Mouse (Mus musculus) forebrain, embryonic 13.5 days (tissue): ENCODE measurements around the gene Xpo4. TPM values are rescaled to one million over a fixed set of nuclear protein-coding genes. Genes with fewer than 3 reads are reported as not detected.

ENCODE experiments used
- ATAC-seq: fragments of 200-750 bp; cut with Nextera tagmentation; 2 replicates; pipeline ENCODE4 v1.8.0; 2017
- H3K27ac ChIP-seq: fragments of 300-500 bp; sonication (generic); 2 replicates; pipeline ENCODE4 v1.5.1; 2015; ENCODE audit warnings: inconsistent platforms, mild to moderate bottlenecking, moderate library complexity
- H3K27me3 ChIP-seq: fragments of 300-500 bp; sonication (generic); 2 replicates; pipeline ENCODE4 v1.6.1; 2015; ENCODE audit warnings: mild to moderate bottlenecking, inconsistent platforms
- H3K36me3 ChIP-seq: fragments of 300-500 bp; sonication (generic); 2 replicates; pipeline ENCODE4 v1.6.1; 2015; ENCODE audit warnings: mild to moderate bottlenecking, inconsistent platforms; ENCODE audit not compliant: poor library complexity, severe bottlenecking
- H3K4me1 ChIP-seq: fragments of 300-500 bp; sonication (generic); 2 replicates; pipeline ENCODE4 v1.6.1; 2015; ENCODE audit warnings: inconsistent platforms
- H3K4me2 ChIP-seq: fragments of 300-500 bp; sonication (generic); 2 replicates; pipeline ENCODE4 v1.6.1; 2015; ENCODE audit warnings: inconsistent platforms, mild to moderate bottlenecking, moderate library complexity
- H3K4me3 ChIP-seq: fragments of 300-500 bp; sonication (generic); 2 replicates; pipeline ENCODE4 v1.5.1; 2015; ENCODE audit warnings: mild to moderate bottlenecking, inconsistent platforms
- H3K9ac ChIP-seq: fragments of 300-500 bp; sonication (generic); 2 replicates; pipeline ENCODE4 v1.6.1; 2015; ENCODE audit warnings: mild to moderate bottlenecking, inconsistent platforms
- H3K9me3 ChIP-seq: fragments of 300-500 bp; sonication (generic); replicated peaks from 2 replicates; pipeline ENCODE4 v1.6.1; 2016; ENCODE audit warnings: inconsistent platforms
- WGBS: fragments of 180-500 bp; shearing (Covaris S2); methylation state at CpG from one replicate; pipeline ENCODE4 v1.1.7; 2015; 5-methylcytosine and 5-hydroxymethylcytosine counted together
- polyA plus RNA-seq: library from polyadenylated mRNA; unstranded; fragments of >200 nt; fragmentation: Nextera tagmentation; extraction: Ambion mirVana; gene quantifications from 2 replicates; pipeline ENCODE4 v1.2.1, GENCODE M21; 2015

Gene Xpo4
- polyA plus RNA-seq, 1 experiment from 2014 or later = 19.3 TPM

- Histone ChIP-seq H3K27me3 (peaks cover 22% of the 10 kb centered on the region), H3K9me3 (no peaks in the 10 kb centered on the region), H3K9ac (no peak overlapping the region), H3K4me2 (no peak overlapping the region), H3K4me3 (no peak overlapping the region), H3K36me3 (peaks cover 18% of the 10 kb centered on the region), H3K27ac (no peak overlapping the region), H3K4me1 (0 out of 2 replicates have a peak, but pooled peaks cover 3% of the 10 kb centered on the region)
- WGBS = 88% methylated on average over 17 of the region's 17 CpGs
- no peak for ATAC-seq
Measured at GRCm38 (mm10) chr14:57545526-57545925, 119.7 kb downstream of the Xpo4 start.

- WGBS = 94% methylated on average over 13 of the region's 13 CpGs
- H3K9ac ChIP-seq = no peak overlapping the region
- 0 out of 2 replicates have a peak, but pooled peaks cover 3% of the 10 kb centered on the region for H3K4me1 ChIP-seq
- peaks cover under 1% of the 10 kb centered on the region; the same call in 1 of the 2 replicates for H3K36me3 ChIP-seq
- peaks cover 28% of the 10 kb centered on the region for H3K27me3 ChIP-seq
- no peak overlapping the region for H3K4me3 ChIP-seq
- H3K27ac ChIP-seq = no peak overlapping the region
- no peak overlapping the region for H3K4me2 ChIP-seq
- ATAC-seq = no peak
- H3K9me3 ChIP-seq = no peaks in the 10 kb centered on the region
Measured at GRCm38 (mm10) chr14:57543420-57544039, 121.7 kb downstream of the Xpo4 start.

DNA sequence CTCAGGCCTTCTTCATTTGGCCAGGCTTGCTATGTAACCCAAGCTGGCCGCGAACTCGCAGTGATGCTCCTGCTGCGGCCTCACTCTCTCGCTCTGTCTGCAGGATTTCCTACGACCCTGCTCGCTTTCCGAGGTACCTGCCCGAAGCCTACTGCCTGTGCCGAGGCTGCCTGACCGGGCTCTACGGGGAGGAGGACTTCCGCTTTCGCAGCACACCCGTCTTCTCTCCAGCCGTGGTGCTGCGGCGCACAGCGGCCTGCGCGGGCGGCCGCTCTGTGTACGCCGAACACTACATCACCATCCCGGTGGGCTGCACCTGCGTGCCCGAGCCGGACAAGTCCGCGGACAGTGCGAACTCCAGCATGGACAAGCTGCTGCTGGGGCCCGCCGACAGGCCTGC, 123.0 kb downstream of the Xpo4 start:
- H3K4me1 ChIP-seq = peaks cover 13% of the 10 kb centered on the region
- 43% methylated on average over 34 of the region's 34 CpGs for WGBS
- H3K27me3 ChIP-seq = peaks cover 31% of the 10 kb centered on the region
- H3K9ac ChIP-seq = no peak overlapping the region
- peak overlapping the region; percentile 43 for H3K4me2 ChIP-seq
- H3K9me3 ChIP-seq = no peaks in the 10 kb centered on the region
- no peak overlapping the region; the same call in 1 of the 2 replicates for H3K4me3 ChIP-seq
- peak; percentile 24; the same call in 1 of the 2 replicates for ATAC-seq
- no peaks in the 10 kb centered on the region for H3K36me3 ChIP-seq
- H3K27ac ChIP-seq = no peak overlapping the region

DNA sequence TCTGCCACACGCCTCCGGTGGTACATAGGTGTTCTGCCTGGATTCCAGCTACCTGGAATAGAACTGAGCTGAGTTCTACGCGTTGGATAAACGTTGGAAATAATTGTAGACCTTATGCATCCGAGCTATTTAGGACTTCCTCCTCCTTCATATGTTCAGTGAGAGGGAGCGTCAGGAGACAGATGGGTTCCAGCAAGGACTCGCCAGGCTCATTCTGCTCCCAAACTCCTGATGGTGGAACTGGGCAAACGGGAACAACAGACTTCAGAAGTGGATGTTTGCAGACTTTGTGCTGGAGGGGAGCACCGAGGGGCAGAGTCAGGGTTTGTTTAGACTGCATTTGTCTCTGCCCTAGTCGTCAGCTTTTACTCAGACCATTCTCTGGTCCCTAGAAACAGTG, 124.5 kb downstream of the Xpo4 start:
- peaks cover 34% of the 10 kb centered on the region for H3K27me3 ChIP-seq
- no peaks in the 10 kb centered on the region for H3K36me3 ChIP-seq
- H3K27ac ChIP-seq = no peak overlapping the region
- H3K4me1 ChIP-seq = peaks cover 22% of the 10 kb centered on the region
- H3K9ac ChIP-seq = no peak overlapping the region
- no peak overlapping the region for H3K4me2 ChIP-seq
- H3K4me3 ChIP-seq = no peak overlapping the region
- no peak for ATAC-seq
- 86% methylated on average over 11 of the region's 11 CpGs for WGBS
- no peaks in the 10 kb centered on the region for H3K9me3 ChIP-seq

GRCm38 (mm10) chr14:57537261-57538015, 127.8 kb downstream of the Xpo4 start:
- Histone ChIP-seq H3K27me3 (peaks cover 33% of the 10 kb centered on the region), H3K9me3 (no peaks in the 10 kb centered on the region), H3K4me1 (peaks cover 40% of the 10 kb centered on the region), H3K4me3 (no peak overlapping the region), H3K9ac (no peak overlapping the region), H3K27ac (0 out of 2 replicates have a peak overlapping the region, but pooled peaks have one; percentile 19), H3K36me3 (no peaks in the 10 kb centered on the region), H3K4me2 (peak overlapping the region; percentile 27)
- peak; percentile 50 for ATAC-seq
- WGBS = 4% methylated on average over 16 of the region's 16 CpGs

GRCm38 (mm10) chr14:57536820-57537219, 128.4 kb downstream of the Xpo4 start:
- Histone ChIP-seq H3K27ac (no peak overlapping the region), H3K27me3 (peaks cover 27% of the 10 kb centered on the region), H3K4me3 (no peak overlapping the region), H3K36me3 (no peaks in the 10 kb centered on the region), H3K4me1 (peaks cover 39% of the 10 kb centered on the region), H3K4me2 (peak overlapping the region; percentile 27; the same call in 1 of the 2 replicates), H3K9ac (no peak overlapping the region), H3K9me3 (no peaks in the 10 kb centered on the region)
- WGBS = 25% methylated on average over 9 of the region's 9 CpGs
- ATAC-seq = no peak

GRCm38 (mm10) chr14:57535646-57536045, 129.6 kb downstream of the Xpo4 start:
- Histone ChIP-seq H3K27ac (no peak overlapping the region), H3K9ac (no peak overlapping the region), H3K4me2 (no peak overlapping the region; the same call in 1 of the 2 replicates), H3K27me3 (peaks cover 18% of the 10 kb centered on the region), H3K4me1 (peaks cover 39% of the 10 kb centered on the region), H3K4me3 (no peak overlapping the region), H3K9me3 (no peaks in the 10 kb centered on the region), H3K36me3 (no peaks in the 10 kb centered on the region)
- ATAC-seq = peak; percentile 14; the same call in 1 of the 2 replicates
- 42% methylated on average over 6 of the region's 6 CpGs for WGBS

- Histone ChIP-seq H3K27ac (peak overlapping the region; percentile 2; the same call in 1 of the 2 replicates), H3K27me3 (peaks cover 13% of the 10 kb centered on the region), H3K4me1 (peaks cover 39% of the 10 kb centered on the region), H3K9me3 (no peaks in the 10 kb centered on the region), H3K4me3 (no peak overlapping the region), H3K36me3 (no peaks in the 10 kb centered on the region), H3K9ac (no peak overlapping the region; the same call in 1 of the 2 replicates), H3K4me2 (peak overlapping the region; percentile 17)
- 10% methylated on average over 8 of the region's 8 CpGs for WGBS
- ATAC-seq = peak; percentile 56; the same call in 1 of the 2 replicates
Measured at GRCm38 (mm10) chr14:57534961-57535360, 130.3 kb downstream of the Xpo4 start.

GRCm38 (mm10) chr14:57534346-57534745, 130.9 kb downstream of the Xpo4 start:
- ATAC-seq = no peak
- Histone ChIP-seq H3K4me1 (peaks cover 44% of the 10 kb centered on the region), H3K27me3 (peaks cover 12% of the 10 kb centered on the region), H3K9ac (no peak overlapping the region), H3K4me2 (no peak overlapping the region), H3K27ac (no peak overlapping the region), H3K36me3 (no peaks in the 10 kb centered on the region), H3K9me3 (no peaks in the 10 kb centered on the region), H3K4me3 (no peak overlapping the region)
- WGBS = 8% methylated on average over 5 of the region's 5 CpGs

DNA sequence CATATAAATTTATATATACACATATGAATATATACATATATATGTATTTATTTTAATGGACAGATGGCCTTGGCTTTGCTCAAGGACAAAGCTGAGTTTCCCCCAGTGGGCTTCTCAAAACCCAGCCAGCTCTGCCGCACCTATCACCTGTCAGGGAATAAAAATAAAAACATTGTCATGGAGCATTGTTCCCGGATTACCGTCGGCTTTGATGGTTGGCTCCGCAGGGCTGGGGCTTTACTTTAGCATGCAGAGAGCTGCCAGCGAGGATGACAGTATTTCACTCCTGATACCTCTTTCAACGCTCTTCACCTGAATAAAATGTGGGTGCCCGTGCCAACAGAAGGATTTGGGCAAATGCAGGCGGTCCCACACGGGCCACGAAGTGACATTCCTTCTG, 131.4 kb downstream of the Xpo4 start:
- Histone ChIP-seq H3K9ac (no peak overlapping the region), H3K27ac (no peak overlapping the region), H3K4me1 (peaks cover 48% of the 10 kb centered on the region), H3K36me3 (no peaks in the 10 kb centered on the region), H3K9me3 (no peaks in the 10 kb centered on the region), H3K4me3 (no peak overlapping the region), H3K27me3 (peaks cover 12% of the 10 kb centered on the region), H3K4me2 (no peak overlapping the region)
- 16% methylated on average over 11 of the region's 11 CpGs for WGBS
- ATAC-seq = no peak

DNA sequence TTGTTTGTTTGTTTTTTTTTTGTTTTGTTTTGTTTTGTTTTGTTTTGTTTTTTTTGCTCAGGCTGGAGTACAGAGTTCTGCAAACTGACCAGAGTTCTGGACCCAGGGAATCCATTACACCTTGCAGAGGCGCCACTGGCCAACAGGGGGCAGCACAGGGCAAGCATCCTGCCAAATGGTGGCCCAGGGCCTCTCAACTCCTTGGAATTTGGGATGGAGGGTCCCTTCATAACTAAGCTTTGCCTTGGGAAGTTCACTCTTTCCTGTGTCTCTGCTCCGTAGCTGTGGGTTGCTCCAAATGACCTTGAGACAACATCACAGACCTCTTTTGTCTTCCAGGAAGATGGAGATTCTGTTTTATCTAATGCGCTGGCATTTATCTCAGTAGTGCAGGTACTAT, 132.0 kb downstream of the Xpo4 start:
- H3K9me3 ChIP-seq = no peaks in the 10 kb centered on the region
- peaks cover 12% of the 10 kb centered on the region for H3K27me3 ChIP-seq
- no peak for ATAC-seq
- H3K4me1 ChIP-seq = peaks cover 48% of the 10 kb centered on the region
- no peak overlapping the region for H3K27ac ChIP-seq
- H3K9ac ChIP-seq = no peak overlapping the region
- WGBS = 32% methylated on average over 3 of the region's 3 CpGs
- H3K4me2 ChIP-seq = no peak overlapping the region
- H3K4me3 ChIP-seq = no peak overlapping the region
- no peaks in the 10 kb centered on the region for H3K36me3 ChIP-seq

- Histone ChIP-seq H3K9me3 (no peaks in the 10 kb centered on the region), H3K27me3 (peaks cover 10% of the 10 kb centered on the region), H3K36me3 (no peaks in the 10 kb centered on the region), H3K4me1 (peaks cover 42% of the 10 kb centered on the region), H3K27ac (no peak overlapping the region), H3K9ac (no peak overlapping the region), H3K4me2 (no peak overlapping the region), H3K4me3 (no peak overlapping the region)
- ATAC-seq = no peak
- 95% methylated on average over 3 of the region's 3 CpGs for WGBS
Measured at GRCm38 (mm10) chr14:57532577-57532976, 132.7 kb downstream of the Xpo4 start.
